Mouse (Mus musculus) left cerebral cortex, postnatal 4 days (tissue): Measurements from ENCODE around the gene Unc5b. TPM values are rescaled to one million over a fixed set of nuclear protein-coding genes. Genes with fewer than 3 reads are reported as not detected.
"Not testable (repeated sequence)": the region's sequence is repeated elsewhere in the genome, so short reads cannot be mapped to it uniquely, and the experiment has no call there.

Experiments used
- DNase-seq: peaks from one replicate; pipeline ENCODE4 v3.0.0-alpha.2; 2022
- intact Hi-C: fragments of 180-260 bp; cut with DNase I; formaldehyde crosslinking; loops from one replicate; pipeline ENCODE4 v1.15.1; 2025
- total RNA-seq, 2 experiments: library from RNA; stranded (reverse); gene quantifications; 2 replicates each; pipeline ENCODE4 v1.2.3; 2021

The Unc5b gene
- total RNA-seq: 1 to 10 TPM; 7.2 to 9.1 TPM

DNA sequence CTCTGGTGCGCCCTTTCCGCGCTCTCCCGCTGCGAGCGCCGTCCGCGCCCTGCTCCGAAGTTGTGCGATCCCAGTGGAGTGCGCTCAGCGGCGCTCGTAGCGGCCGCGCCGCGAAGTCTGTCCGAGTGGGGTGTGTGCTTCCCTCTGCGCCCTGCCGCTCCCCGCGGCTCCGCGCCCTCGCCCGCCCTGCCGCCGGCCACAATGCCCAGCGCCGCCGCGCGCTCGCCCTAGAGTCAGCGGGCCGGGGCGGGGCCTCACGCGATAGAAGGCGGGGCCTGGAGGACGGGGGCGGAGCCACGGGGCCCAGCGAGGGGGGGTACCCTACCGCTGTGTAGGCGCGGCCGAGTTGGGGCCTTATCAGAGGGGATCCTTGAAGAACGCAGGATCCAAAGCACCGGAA lies at the start of gene Unc5b:
Gene Unc5b (minus strand): TSS at position 203 of the 400 bp plus-strand sequence.
- intact Hi-C loops: loop anchor here (5.0 kb wide), 1 partner anchor 221 kb away; no protein-coding TSS in a partner anchor
- peak; percentile 91 for DNase-seq

- DNase-seq: no peak
- intact Hi-C loops: no loop called here
These were observed 48.4 kb upstream of the Unc5b start for GRCm38 (mm10) chr10:60879817-60880216.

- no peak for DNase-seq
- intact Hi-C loops: no loop called here
These were observed 45.7 kb upstream of the Unc5b start for GRCm38 (mm10) chr10:60877075-60877474.

- DNase-seq: no peak
- intact Hi-C loops: no loop called here
These were observed 43.6 kb upstream of the Unc5b start for GRCm38 (mm10) chr10:60875011-60875410.

DNA sequence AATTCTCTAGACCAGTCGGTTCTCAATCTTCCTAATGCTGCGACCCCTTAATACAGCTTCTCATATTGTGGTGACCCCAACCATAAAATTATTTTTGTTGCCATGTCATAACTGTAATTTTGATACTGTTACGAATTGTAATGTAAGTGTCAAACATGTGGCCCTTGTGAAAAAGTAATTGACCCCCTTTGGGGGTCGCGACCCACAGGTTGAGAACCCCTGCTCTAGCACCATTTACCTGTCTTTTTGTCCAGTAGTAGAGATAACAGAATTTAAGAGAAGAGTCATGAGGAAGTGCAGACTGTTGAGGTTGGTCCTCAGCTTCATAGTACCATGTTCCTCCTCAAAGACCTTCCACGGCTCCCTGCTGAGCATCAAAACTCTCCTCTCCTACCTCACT lies 31.9 kb upstream of the Unc5b start:
- no peak for DNase-seq
- intact Hi-C loops: no loop called here

- intact Hi-C loops: no loop called here
These were observed 31.3 kb upstream of the Unc5b start for GRCm38 (mm10) chr10:60862477-60863293.

DNA sequence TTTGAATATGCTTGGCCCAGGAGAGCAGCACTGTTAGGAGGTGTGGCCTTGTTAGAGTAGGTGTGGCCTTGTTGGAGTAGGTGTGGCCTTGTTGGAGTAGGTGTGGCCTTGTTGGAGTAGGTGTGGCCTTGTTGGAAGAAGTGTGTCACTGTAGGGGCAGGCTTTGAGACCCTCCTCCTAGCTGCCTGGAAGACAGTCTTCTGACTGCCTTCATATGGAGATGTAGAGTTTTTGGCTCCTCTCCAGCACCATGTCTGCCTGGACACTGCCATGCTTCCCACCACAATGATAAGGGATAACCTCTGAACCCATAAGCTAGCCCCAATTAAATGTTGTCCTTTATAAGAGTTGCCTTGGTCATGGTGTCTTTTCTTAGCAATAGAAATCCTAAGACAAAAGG lies 13.9 kb upstream of the Unc5b start:
- intact Hi-C loops, DNase-seq: not testable (repeated sequence)

More at GRCm38 (mm10) chr10:60862477-60863293, 31.3 kb upstream of the Unc5b start:
- no peak for DNase-seq

DNA sequence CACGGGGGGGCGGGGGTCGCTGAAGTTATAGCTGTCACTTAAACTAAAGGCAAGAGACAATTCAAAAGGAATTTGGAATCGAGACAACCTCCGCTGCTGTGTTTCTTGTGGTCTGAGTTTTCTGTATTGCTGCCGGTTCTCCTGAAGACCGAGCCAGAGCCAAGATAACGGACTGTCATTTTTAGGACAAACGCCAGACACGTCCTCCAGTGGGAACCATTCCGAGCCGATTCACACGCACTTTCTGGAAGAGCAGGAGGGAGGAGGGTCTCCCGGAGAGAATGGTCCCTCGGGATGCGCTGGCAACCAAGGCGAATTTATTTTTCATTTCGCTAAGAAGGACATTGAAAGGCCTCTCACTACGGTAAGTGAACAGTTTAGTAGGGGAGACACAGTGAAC lies 7.4 kb upstream of the Unc5b start:
- DNase-seq: no peak
- intact Hi-C loops: no loop called here

DNA sequence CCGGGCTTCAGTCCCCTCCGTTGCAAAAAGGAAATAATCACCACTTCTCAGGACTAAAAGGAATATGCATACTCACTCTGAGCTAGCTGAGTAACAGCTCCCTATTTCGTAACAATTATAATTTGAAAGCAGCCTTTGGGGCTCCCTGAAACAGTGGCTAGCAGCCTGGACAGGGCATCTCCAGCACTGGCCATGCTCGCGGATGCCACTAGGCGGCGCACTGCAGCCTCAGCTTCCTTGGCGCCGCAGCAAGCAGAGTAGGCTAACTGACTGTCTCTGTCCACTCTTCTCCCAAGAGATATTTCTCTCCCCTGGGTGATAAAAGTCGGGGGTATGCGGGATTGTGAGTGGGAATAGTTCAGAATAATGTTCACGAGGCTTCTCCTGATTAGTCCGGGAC lies 3.6 kb upstream of the Unc5b start:
- intact Hi-C loops: loop anchor here (5.0 kb wide), 1 partner anchor 217 kb away; no protein-coding TSS in a partner anchor
- DNase-seq: peak; percentile 86

DNA sequence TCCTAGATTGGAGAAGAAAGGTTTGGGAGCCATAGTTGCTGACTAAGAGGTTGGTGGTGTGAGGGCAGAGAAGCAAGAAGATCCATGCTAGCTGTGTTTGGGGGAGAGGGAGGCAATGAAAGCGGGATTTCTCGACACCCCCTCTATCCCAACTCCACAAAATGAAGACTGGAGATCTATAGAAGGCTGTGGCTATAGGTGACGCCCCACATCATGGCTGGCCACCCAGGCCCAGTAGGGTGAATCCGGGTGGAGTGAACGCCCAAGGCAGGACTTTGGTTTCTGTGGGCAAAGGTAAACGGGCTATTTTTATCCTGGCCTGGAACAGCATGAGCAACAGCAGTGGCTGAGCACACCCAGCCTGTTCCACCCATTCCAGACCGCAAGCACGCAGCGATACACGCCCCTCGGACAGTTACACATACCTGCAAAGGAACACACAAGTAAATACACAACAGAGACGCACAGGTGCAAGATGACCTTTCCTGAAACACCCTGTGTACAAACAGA lies 1.3 kb upstream of the Unc5b start:
- intact Hi-C loops: loop anchor here (5.0 kb wide), 1 partner anchor 220 kb away; no protein-coding TSS in a partner anchor
- no peak for DNase-seq

DNA sequence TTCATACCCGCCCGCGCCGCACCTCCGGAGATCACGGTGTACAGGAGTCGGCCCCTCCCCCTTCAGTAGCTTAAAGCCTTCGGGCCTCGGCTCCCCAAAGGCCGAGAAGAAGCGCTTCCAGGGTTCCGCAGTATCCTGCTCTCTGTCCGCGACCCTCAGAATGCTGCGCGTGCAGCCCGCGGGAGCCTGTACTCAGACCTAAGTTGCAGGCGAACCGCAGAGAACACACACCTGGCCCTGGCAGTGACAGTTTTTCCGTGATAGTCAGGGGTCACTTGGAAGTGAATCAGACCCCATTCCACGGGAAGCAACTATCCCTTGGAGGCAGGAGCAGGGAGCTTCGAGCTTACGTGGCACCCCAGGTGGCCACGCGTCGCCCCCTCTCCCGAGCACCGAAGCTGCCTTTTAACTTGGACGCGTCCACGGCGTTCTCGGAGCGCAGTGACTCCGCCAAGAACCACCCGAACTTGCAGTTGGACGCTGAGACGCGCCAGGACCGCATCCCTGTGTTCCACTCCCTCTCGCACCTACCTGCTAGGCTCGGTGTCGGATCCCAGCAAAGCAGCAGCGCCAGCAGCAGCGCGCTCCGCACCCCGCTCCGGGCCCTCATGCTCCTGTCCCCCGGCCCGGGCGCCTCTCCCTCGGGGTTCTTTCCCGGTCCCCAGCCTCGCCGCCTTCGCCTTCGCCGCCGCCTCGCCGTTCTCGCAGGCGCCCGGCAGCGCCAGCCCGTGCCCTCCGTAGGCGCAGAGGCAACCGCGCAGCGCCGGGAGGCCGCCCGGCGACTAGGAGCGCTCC lies 628 bp downstream of the Unc5b start:
- intact Hi-C loops: loop anchor here (5.0 kb wide), 1 partner anchor 222 kb away; no protein-coding TSS in a partner anchor
- DNase-seq: no peak

DNA sequence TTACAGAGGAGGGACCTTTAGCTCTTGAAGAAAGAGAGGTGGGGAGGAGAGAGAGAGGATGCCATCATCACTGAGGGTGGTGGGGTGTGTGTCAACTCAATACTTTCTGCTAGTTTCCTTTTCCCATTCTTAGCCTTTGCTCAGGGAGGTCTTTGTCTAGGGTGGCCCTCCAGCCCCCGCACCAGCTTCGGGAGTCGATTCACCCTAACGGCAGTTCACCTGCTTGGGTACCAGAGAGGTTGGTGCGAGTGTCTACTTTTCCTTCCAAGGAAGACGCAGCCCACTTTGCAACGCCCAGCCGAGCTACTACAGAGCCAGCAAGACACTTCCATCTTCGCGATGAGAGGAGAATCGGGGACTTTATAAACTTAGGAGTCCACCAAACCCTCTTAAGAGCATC lies 1.4 kb downstream of the Unc5b start:
- intact Hi-C loops: loop anchor here (5.0 kb wide), 1 partner anchor 222 kb away; no protein-coding TSS in a partner anchor
- DNase-seq: no peak

GRCm38 (mm10) chr10:60829071-60829470 lies 2.3 kb downstream of the Unc5b start:
- peak; percentile 77 for DNase-seq
- intact Hi-C loops: no loop called here

- intact Hi-C loops: no loop called here
These were observed 3.3 kb downstream of the Unc5b start for GRCm38 (mm10) chr10:60827901-60828670.

DNA sequence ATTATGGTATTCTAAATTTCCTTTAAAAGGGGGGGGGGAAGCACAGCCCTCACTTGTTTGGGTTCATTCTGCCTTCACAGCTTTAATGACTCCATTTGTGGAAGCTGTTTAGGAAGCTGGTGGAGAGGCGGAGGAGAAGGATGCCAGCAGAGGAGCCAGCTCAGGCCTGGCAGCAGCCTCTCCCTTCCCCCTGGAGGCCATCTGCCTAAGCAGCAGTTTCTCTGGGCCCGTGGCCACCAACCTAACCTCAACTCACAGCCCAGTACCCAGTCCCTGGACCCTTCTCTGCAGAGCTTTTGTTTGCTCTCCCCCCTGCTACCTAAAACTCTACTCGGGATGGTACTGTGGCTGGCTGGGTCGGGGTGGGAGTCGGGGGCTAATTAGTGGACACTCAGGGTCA lies 4.1 kb downstream of the Unc5b start:
- intact Hi-C loops: no loop called here

More at GRCm38 (mm10) chr10:60827901-60828670, 3.3 kb downstream of the Unc5b start:
- DNase-seq: no peak

DNA sequence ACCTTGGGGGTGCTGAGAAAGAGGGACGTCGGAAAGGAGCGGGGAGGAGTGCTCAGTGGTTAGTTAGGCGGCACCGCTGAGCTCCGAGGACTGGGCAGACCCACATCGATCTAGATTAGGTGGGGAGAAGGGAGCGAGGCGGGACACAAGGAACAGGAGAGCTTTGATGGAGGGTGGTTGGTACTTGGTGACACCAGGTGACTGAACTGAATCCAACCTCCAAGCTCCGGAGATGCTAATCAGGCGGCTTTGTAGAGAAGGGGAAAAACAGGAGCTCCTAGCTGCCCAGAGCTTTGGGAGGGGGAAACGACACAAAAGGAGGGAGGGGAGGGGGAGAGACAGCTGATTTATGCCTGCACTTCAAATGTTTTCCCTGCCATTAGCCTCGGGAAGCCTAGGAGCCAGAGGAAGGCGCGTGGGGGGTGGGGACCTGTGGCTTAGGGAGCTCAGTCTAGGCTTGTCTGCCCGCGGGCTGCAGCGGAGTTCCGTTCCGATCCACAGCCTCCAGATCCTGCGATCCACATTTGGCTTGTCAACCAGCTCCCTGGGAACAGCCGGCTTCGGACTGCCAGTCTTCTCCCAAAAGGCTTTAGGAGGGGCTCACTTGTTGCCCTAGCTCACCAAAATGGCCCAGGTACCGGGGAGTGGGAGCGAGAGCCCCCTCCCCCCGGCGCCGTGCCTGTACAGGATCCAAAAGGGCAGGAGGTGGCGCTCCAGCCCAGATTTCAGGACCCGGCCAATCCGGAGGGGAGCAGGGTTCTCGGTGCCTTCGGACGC lies 4.7 kb downstream of the Unc5b start:
- intact Hi-C loops: no loop called here
- peak; percentile 73 for DNase-seq

More for the DNA sequence above, 4.1 kb downstream of the Unc5b start:
- peak; percentile 80 for DNase-seq

DNA sequence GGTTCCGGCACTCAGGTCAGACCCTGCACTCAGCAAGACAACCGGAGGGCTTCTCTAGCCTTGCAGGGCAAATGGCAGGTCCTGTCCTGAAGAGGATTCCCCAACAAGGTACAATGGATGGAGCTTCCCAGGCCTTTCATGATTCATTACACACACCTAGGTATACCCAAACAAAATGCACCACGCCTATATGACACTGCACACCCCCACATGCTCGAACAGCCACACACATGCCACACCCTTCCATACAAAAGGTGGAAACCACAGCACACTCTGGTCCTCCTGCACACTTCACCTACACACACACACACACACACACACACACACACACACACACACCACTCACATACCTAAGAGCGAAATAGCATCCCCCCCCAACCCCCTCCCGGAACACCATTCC lies 5.4 kb downstream of the Unc5b start:
- intact Hi-C loops: no loop called here
- no peak for DNase-seq

DNA sequence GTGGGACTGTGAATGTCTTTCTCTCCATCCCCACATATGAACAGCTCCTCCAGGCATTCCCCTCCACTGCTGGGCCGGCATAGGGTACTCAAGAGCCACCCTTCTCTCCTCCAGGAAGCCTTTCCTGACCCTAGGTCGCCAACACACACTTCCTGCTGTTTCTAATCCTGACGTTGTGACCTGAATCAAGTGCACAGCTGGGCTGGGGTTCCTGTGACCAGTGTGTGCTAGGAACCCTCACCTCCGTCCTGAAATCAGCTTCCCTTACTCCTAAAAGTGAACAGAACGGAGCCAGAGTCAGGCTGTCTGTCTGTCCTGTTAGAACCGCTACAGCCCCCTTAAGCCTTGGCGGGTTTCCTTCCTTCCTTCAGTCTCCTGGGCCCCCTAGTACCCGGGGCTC lies 7.6 kb downstream of the Unc5b start:
- no peak for DNase-seq
- intact Hi-C loops: no loop called here

DNA sequence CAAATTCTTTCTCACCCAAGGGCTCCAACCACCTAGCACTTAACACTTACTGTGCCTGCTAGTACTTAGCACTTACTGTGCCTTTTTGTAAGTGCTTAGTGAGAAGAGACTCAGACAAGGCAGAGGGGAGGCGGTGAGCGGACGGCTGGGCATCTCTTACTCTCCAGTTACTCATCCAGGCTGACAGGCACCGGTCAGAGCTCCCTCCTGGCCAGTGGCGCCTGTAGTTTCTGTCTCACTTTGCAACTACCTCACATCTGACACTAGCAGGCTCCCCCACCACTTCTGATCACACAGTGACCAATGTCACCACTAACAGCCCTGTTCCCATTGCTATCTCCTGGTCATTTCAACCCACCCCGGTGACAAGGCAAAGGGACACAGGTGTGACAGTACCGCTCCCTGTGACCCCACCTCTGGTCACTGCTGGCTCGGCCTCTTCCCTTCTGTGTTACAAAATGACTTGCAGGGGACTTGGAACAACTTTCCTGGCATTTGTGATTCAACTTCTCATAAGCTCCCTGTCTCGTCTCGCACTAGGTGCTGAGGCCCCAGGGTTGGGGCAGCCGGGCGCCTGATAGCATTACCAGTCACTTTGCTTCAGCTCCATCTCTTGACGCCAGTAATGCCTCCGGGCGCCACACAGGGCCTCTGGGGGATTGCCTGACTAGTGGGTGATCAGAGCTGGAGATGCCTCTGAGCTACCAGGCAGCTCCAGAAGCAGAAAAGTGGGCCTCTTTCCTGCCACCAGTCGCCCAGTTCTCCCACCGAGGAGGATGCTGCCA lies 8.5 kb downstream of the Unc5b start:
- DNase-seq: no peak
- intact Hi-C loops: no loop called here
